Mouse (Mus musculus) neural tube, embryonic 14.5 days (tissue): ENCODE data around the gene Agpat4. TPM values are rescaled to one million over a fixed set of nuclear protein-coding genes. Genes with fewer than 3 reads are reported as not detected.

Source experiments
- ATAC-seq: fragments of 200-750 bp; cut with Nextera tagmentation; 2 replicates; pipeline ENCODE4 v1.8.0; 2017; ENCODE audit warnings: low read depth, mild to moderate bottlenecking, moderate TSS enrichment, moderate library complexity
- H3K27ac ChIP-seq: fragments of 300-500 bp; sonication (generic); 2 replicates; pipeline ENCODE4 v1.5.1; 2014; ENCODE audit warnings: low read depth, mild to moderate bottlenecking, control low read depth, low read length, moderate library complexity, mixed read lengths
- H3K27me3 ChIP-seq: fragments of 300-500 bp; sonication (generic); 2 replicates; pipeline ENCODE4 v1.6.1; 2014; ENCODE audit warnings: low read length; ENCODE audit not compliant: control insufficient read depth, insufficient read depth
- H3K36me3 ChIP-seq: fragments of 300-500 bp; sonication (generic); 2 replicates; pipeline ENCODE4 v1.6.1; 2014; ENCODE audit warnings: low read length, mixed read lengths; ENCODE audit not compliant: control insufficient read depth, insufficient read depth
- H3K4me1 ChIP-seq: fragments of 300-500 bp; sonication (generic); 2 replicates; pipeline ENCODE4 v1.6.1; 2014; ENCODE audit warnings: low read length; ENCODE audit not compliant: control insufficient read depth, insufficient read depth
- H3K4me2 ChIP-seq: fragments of 300-500 bp; sonication (generic); 2 replicates; pipeline ENCODE4 v1.6.1; 2014; ENCODE audit warnings: mild to moderate bottlenecking, low read depth, low read length, control low read depth
- H3K4me3 ChIP-seq: fragments of 300-500 bp; sonication (generic); 2 replicates; pipeline ENCODE4 v1.5.1; 2014; ENCODE audit warnings: low read depth, low read length, control low read depth, mixed read lengths
- H3K9ac ChIP-seq: fragments of 300-500 bp; sonication (generic); replicated peaks from 2 replicates; pipeline ENCODE4 v1.6.1; 2014; ENCODE audit warnings: low read depth, mild to moderate bottlenecking, control low read depth, low read length, mixed read lengths
- H3K9me3 ChIP-seq: fragments of 300-500 bp; sonication (generic); 2 replicates; pipeline ENCODE4 v1.6.1; 2016; ENCODE audit warnings: low read length; ENCODE audit not compliant: control insufficient read depth
- WGBS: fragments of 180-500 bp; shearing (Covaris S2); extraction: QIAGEN DNeasy Blood & Tissue Kit; methylation state at CpG from one replicate; pipeline ENCODE4 v1.1.7; 2014; 5-methylcytosine and 5-hydroxymethylcytosine counted together
- polyA plus RNA-seq: library from polyadenylated mRNA; unstranded; fragments of >200 nt; fragmentation: Nextera tagmentation; extraction: Ambion mirVana; gene quantifications from 2 replicates; pipeline ENCODE4 v1.2.1, GENCODE M21; 2014

Agpat4 gene
- polyA plus RNA-seq, 1 experiment from 2014 or later, result 36.5 TPM

GRCm38 (mm10) chr17:12229756-12230155 is 111.3 kb downstream of the Agpat4 start:
- Histone ChIP-seq H3K4me2 (no peak overlapping the region), H3K27me3 (no peaks in the 10 kb centered on the region), H3K9ac (no peak overlapping the region), H3K36me3 (peaks cover 38% of the 10 kb centered on the region), H3K4me3 (no peak overlapping the region), H3K9me3 (no peaks in the 10 kb centered on the region), H3K27ac (no peak overlapping the region), H3K4me1 (no peaks in the 10 kb centered on the region)
- 91% methylated on average over 9 of the region's 9 CpGs for WGBS
- ATAC-seq, result no peak

GRCm38 (mm10) chr17:12230167-12230566 is 111.7 kb downstream of the Agpat4 start:
- no peak overlapping the region; the same call in 1 of the 2 replicates for H3K27ac ChIP-seq
- 78% methylated on average over 6 of the region's 6 CpGs for WGBS
- H3K9ac ChIP-seq, result no peak overlapping the region
- H3K27me3 ChIP-seq, result no peaks in the 10 kb centered on the region
- H3K4me3 ChIP-seq, result no peak overlapping the region
- H3K4me2 ChIP-seq, result no peak overlapping the region
- ATAC-seq, result peak; percentile 66
- H3K4me1 ChIP-seq, result no peaks in the 10 kb centered on the region
- H3K9me3 ChIP-seq, result no peaks in the 10 kb centered on the region
- H3K36me3 ChIP-seq, result peaks cover 40% of the 10 kb centered on the region

GRCm38 (mm10) chr17:12231087-12231486 is 112.6 kb downstream of the Agpat4 start:
- Histone ChIP-seq H3K4me3 (no peak overlapping the region), H3K27me3 (no peaks in the 10 kb centered on the region), H3K4me1 (no peaks in the 10 kb centered on the region), H3K9ac (no peak overlapping the region), H3K9me3 (no peaks in the 10 kb centered on the region), H3K27ac (no peak overlapping the region), H3K36me3 (peaks cover 41% of the 10 kb centered on the region), H3K4me2 (no peak overlapping the region)
- WGBS, result 96% methylated on average over 7 of the region's 7 CpGs
- ATAC-seq, result no peak

GRCm38 (mm10) chr17:12232724-12233123 is 114.2 kb downstream of the Agpat4 start:
- no peak overlapping the region for H3K4me3 ChIP-seq
- no peaks in the 10 kb centered on the region for H3K27me3 ChIP-seq
- WGBS, result 93% methylated on average over 6 of the region's 6 CpGs
- H3K4me2 ChIP-seq, result no peak overlapping the region
- H3K36me3 ChIP-seq, result peaks cover 45% of the 10 kb centered on the region
- H3K9ac ChIP-seq, result no peak overlapping the region
- H3K27ac ChIP-seq, result no peak overlapping the region
- no peaks in the 10 kb centered on the region for H3K9me3 ChIP-seq
- ATAC-seq, result no peak
- H3K4me1 ChIP-seq, result no peaks in the 10 kb centered on the region

- H3K36me3 ChIP-seq, result peaks cover 17% of the 10 kb centered on the region
- no peaks in the 10 kb centered on the region for H3K27me3 ChIP-seq
- H3K9ac ChIP-seq, result no peak overlapping the region
- H3K27ac ChIP-seq, result no peak overlapping the region
- no peak for ATAC-seq
- H3K9me3 ChIP-seq, result no peaks in the 10 kb centered on the region
- H3K4me2 ChIP-seq, result no peak overlapping the region
- H3K4me3 ChIP-seq, result no peak overlapping the region
- H3K4me1 ChIP-seq, result no peaks in the 10 kb centered on the region
- 95% methylated on average over 3 of the region's 3 CpGs for WGBS
Measured at GRCm38 (mm10) chr17:12240701-12241100, 122.2 kb downstream of the Agpat4 start.

GRCm38 (mm10) chr17:12249783-12250504 is 131.4 kb downstream of the Agpat4 start:
- no peaks in the 10 kb centered on the region for H3K4me1 ChIP-seq
- peaks cover 49% of the 10 kb centered on the region for H3K36me3 ChIP-seq
- H3K9me3 ChIP-seq, result peaks cover 2% of the 10 kb centered on the region; the same call in 1 of the 2 replicates
- ATAC-seq, result no peak
- no peak overlapping the region for H3K27ac ChIP-seq
- no peak overlapping the region for H3K4me2 ChIP-seq
- no peak overlapping the region for H3K9ac ChIP-seq
- 96% methylated on average over 19 of the region's 19 CpGs for WGBS
- H3K27me3 ChIP-seq, result no peaks in the 10 kb centered on the region
- H3K4me3 ChIP-seq, result no peak overlapping the region

GRCm38 (mm10) chr17:12250581-12250980 is 132.1 kb downstream of the Agpat4 start:
- H3K9me3 ChIP-seq, result peaks cover 2% of the 10 kb centered on the region; the same call in 1 of the 2 replicates
- H3K4me3 ChIP-seq, result no peak overlapping the region
- H3K36me3 ChIP-seq, result peaks cover 56% of the 10 kb centered on the region
- H3K27ac ChIP-seq, result no peak overlapping the region
- H3K4me2 ChIP-seq, result no peak overlapping the region
- no peak overlapping the region for H3K9ac ChIP-seq
- H3K27me3 ChIP-seq, result no peaks in the 10 kb centered on the region
- over 99% methylated on average over 9 of the region's 9 CpGs for WGBS
- no peak for ATAC-seq
- H3K4me1 ChIP-seq, result no peaks in the 10 kb centered on the region

- H3K27me3 ChIP-seq, result no peaks in the 10 kb centered on the region
- no peak overlapping the region for H3K4me3 ChIP-seq
- H3K36me3 ChIP-seq, result peaks cover 55% of the 10 kb centered on the region
- H3K4me2 ChIP-seq, result no peak overlapping the region
- H3K4me1 ChIP-seq, result no peaks in the 10 kb centered on the region
- no peak overlapping the region for H3K9ac ChIP-seq
- H3K27ac ChIP-seq, result no peak overlapping the region
- no peak for ATAC-seq
- peaks cover 2% of the 10 kb centered on the region; the same call in 1 of the 2 replicates for H3K9me3 ChIP-seq
- WGBS, result 99% methylated on average over 11 of the region's 11 CpGs
Measured at GRCm38 (mm10) chr17:12256142-12256541, 137.6 kb downstream of the Agpat4 start.

GRCm38 (mm10) chr17:12258517-12258916 is 140.0 kb downstream of the Agpat4 start:
- no peaks in the 10 kb centered on the region for H3K9me3 ChIP-seq
- no peak overlapping the region for H3K27ac ChIP-seq
- 85% methylated on average over 6 of the region's 6 CpGs for WGBS
- no peaks in the 10 kb centered on the region for H3K4me1 ChIP-seq
- no peak overlapping the region for H3K4me2 ChIP-seq
- no peak for ATAC-seq
- H3K27me3 ChIP-seq, result no peaks in the 10 kb centered on the region
- no peak overlapping the region for H3K4me3 ChIP-seq
- no peak overlapping the region for H3K9ac ChIP-seq
- H3K36me3 ChIP-seq, result peaks cover 42% of the 10 kb centered on the region
